8 mouse cellular contexts compared by ENCODE assay signal in the genomic region with DNA sequence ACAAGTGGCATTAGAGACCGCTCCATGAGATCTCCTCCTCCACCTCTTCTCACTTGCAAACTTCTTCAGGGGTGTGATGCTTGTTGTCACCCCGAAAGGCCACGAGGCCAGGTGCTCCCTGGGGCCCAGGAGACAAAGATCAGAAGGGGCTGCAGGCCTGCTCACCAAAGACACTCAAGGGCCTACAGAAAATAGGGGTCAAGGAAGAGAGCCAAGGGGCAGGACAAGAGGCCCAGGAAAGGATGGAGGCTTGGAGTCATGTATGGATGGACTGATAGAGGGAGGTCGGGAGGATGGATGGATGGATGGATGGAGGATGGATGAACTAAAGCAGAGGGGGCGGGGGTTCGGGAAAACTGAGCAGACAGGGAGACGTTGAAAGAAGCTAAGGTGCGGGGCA. TPM values are rescaled to one million over a fixed set of nuclear protein-coding genes. Genes with fewer than 3 reads are reported as not detected.
DNase-seq lines count a peak whose midpoint lies in the region; ATAC-seq lines count a peak whose summit lies in the region.

No protein-coding gene starts in this region.

- peak overlapping the region; percentile 63 for H3K4me3 ChIP-seq in forebrain, embryonic 13.5 days
- peak overlapping the region; percentile 78 for H3K4me3 ChIP-seq in liver, embryonic 15.5 days (replicated peaks)

- peak overlapping the region; percentile 86 for H3K9ac ChIP-seq in forebrain, embryonic 13.5 days
- H3K9ac ChIP-seq in liver, embryonic 15.5 days, result peak overlapping the region; percentile 78

- H3K27me3 ChIP-seq in forebrain, embryonic 13.5 days, result no peaks in the 10 kb centered on the region; the same call in 1 of the 2 replicates
- H3K27me3 ChIP-seq in liver, embryonic 15.5 days, result peaks cover 24% of the 10 kb centered on the region

- peak overlapping the region; percentile 97 for H3K27ac ChIP-seq in forebrain, embryonic 13.5 days
- no peak overlapping the region for H3K27ac ChIP-seq in liver, embryonic 15.5 days (replicated peaks)

- WGBS in forebrain, embryonic 13.5 days, result 5% methylated on average over 8 of the region's 8 CpGs
- 12% methylated on average over 8 of the region's 8 CpGs for whole genome bisulfite sequencing in liver, embryonic 15.5 days (ENCODE audit: insufficient replicate concordance)

- peak overlapping the region; percentile 97 for H3K4me2 ChIP-seq in forebrain, embryonic 13.5 days
- peak overlapping the region; percentile 97 for H3K4me2 ChIP-seq in liver, embryonic 15.5 days

- DNase-seq in frontal cortex, postnatal 36 days (ENCODE audit: low spot score in 2 of 2), result peak; percentile 12 to 20
- no peak for DNase-seq in frontal cortex, postnatal 10 days (ENCODE audit: low spot score in 2 of 2)
- DNase-seq in A20 (ENCODE audit: low read depth, low spot score), result peak; percentile 58
- DNase-seq in c-Kit-positive CD71-positive TER-119-positive erythroid progenitor cells, embryonic 14.5 days (ENCODE audit: low spot score), result no peak
- DNase-seq in adrenal gland, postnatal 10 days, result no peak

- H3K36me3 ChIP-seq in forebrain, embryonic 13.5 days (ENCODE audit: poor library complexity, severe bottlenecking), result peaks cover 38% of the 10 kb centered on the region
- H3K36me3 ChIP-seq in liver, embryonic 15.5 days (replicated peaks), result peaks cover 8% of the 10 kb centered on the region

- H3K4me1 ChIP-seq in forebrain, embryonic 13.5 days, result peaks cover 47% of the 10 kb centered on the region
- H3K4me1 ChIP-seq in liver, embryonic 15.5 days (replicated peaks), result peaks cover 28% of the 10 kb centered on the region

- no peaks in the 10 kb centered on the region for H3K9me3 ChIP-seq in forebrain, embryonic 13.5 days (replicated peaks)
- H3K9me3 ChIP-seq in liver, embryonic 15.5 days (replicated peaks), result no peaks in the 10 kb centered on the region

- no peak; the same call in 1 of the 2 replicates for ATAC-seq in forebrain, embryonic 13.5 days
- no peak for ATAC-seq in liver, embryonic 15.5 days (ENCODE audit: insufficient read depth)
- no peak for ATAC-seq in cerebellum, adult (ENCODE audit: insufficient number of reproducible peaks, low FRiP score, low TSS enrichment)

RNA-seq across cellular contexts. Expression of gene Atxn7l2, which starts 1.2 kb away (rescaled TPM):
- polyA plus RNA-seq in forebrain, embryonic 13.5 days (2015; fragmentation: Nextera tagmentation; extraction: Ambion mirVana), result 29.0 and 30.3 TPM in 2 replicates
- 2.0 and 2.6 TPM in 2 replicates for polyA plus RNA-seq in liver, embryonic 15.5 days (2015; fragmentation: Nextera tagmentation; extraction: Ambion mirVana)
- 10 to 100 TPM in 1 of 2 experiments, 1 to 10 TPM in 1; 7.6 to 10.1 TPM for total RNA-seq in adrenal gland, postnatal 10 days (2021)

RNA-seq across cellular contexts. Expression of gene Cyb561d1, which starts 8.5 kb away (rescaled TPM):
- 3.6 and 4.7 TPM in 2 replicates for polyA plus RNA-seq in forebrain, embryonic 13.5 days (2015; fragmentation: Nextera tagmentation; extraction: Ambion mirVana)
- polyA plus RNA-seq in liver, embryonic 15.5 days (2015; fragmentation: Nextera tagmentation; extraction: Ambion mirVana), result 2.2 TPM in 2 replicates
- total RNA-seq in adrenal gland, postnatal 10 days (2021), result 1 to 10 TPM; 6.6 to 6.9 TPM

RNA-seq across cellular contexts. Expression of gene Sypl2, which starts 16.9 kb away (rescaled TPM):
- 2.5 TPM in 2 replicates for polyA plus RNA-seq in forebrain, embryonic 13.5 days (2015; fragmentation: Nextera tagmentation; extraction: Ambion mirVana)
- polyA plus RNA-seq in liver, embryonic 15.5 days (2015; fragmentation: Nextera tagmentation; extraction: Ambion mirVana), result 0.39 and 0.78 TPM in 2 replicates
- 10 to 100 TPM; 13.3 to 44.9 TPM for total RNA-seq in adrenal gland, postnatal 10 days (2021)

RNA-seq across cellular contexts. Expression of gene Amigo1, which starts 23.4 kb away (rescaled TPM):
- 6.4 and 8.1 TPM in 2 replicates for polyA plus RNA-seq in forebrain, embryonic 13.5 days (2015; fragmentation: Nextera tagmentation; extraction: Ambion mirVana)
- 0.75 and 1.1 TPM in 2 replicates for polyA plus RNA-seq in liver, embryonic 15.5 days (2015; fragmentation: Nextera tagmentation; extraction: Ambion mirVana)
- total RNA-seq in adrenal gland, postnatal 10 days (2021), result 10 to 100 TPM; 13.1 to 18.4 TPM

RNA-seq across cellular contexts. Expression of gene Psma5, which starts 47.2 kb away (rescaled TPM):
- 298 and 305 TPM in 2 replicates for polyA plus RNA-seq in forebrain, embryonic 13.5 days (2015; fragmentation: Nextera tagmentation; extraction: Ambion mirVana)
- polyA plus RNA-seq in liver, embryonic 15.5 days (2015; fragmentation: Nextera tagmentation; extraction: Ambion mirVana), result 151 and 152 TPM in 2 replicates
- 10 to 100 TPM; 90.7 to 94.6 TPM for total RNA-seq in adrenal gland, postnatal 10 days (2021)

Comparison
In these comparisons a context has a peak if more than half of its experiments do, and no peak if none do; other contexts are left out.
1. DNase-seq: peak in frontal cortex, postnatal 36 days (2 of 2) and A20 (single experiment); none in frontal cortex, postnatal 10 days (0 of 2), c-Kit-positive CD71-positive TER-119-positive erythroid progenitor cells, embryonic 14.5 days (single experiment) and adrenal gland, postnatal 10 days (single experiment).